Mouse (Mus musculus): Measurements from ENCODE around the gene Itgb5.
A peak's percentile ranks its signal among the peaks of the same experiment; 100 is the strongest.

The Itgb5 gene

DNA sequence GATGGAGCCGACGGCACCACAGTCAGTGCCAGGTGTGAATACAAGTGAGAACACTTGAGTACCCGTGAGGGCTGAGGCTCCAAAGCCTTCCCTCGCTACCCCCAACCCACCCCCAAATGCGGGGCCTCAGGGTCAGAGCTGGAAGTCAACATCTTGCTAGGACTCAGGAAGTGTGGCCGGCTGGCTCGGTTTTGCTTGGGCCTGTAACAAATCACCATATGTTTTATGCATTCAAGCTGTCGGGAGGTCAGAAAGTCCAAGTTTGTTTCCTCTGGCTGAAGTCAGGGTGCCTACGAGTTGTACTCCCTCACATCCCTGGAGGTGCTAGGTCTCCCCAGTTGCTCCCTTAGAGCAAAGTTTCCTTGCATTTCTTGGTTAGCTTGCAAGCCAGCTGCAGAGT is 110.2 kb downstream of the Itgb5 start:
- no peak for DNase-seq (ENCODE audit: low spot score)

DNA sequence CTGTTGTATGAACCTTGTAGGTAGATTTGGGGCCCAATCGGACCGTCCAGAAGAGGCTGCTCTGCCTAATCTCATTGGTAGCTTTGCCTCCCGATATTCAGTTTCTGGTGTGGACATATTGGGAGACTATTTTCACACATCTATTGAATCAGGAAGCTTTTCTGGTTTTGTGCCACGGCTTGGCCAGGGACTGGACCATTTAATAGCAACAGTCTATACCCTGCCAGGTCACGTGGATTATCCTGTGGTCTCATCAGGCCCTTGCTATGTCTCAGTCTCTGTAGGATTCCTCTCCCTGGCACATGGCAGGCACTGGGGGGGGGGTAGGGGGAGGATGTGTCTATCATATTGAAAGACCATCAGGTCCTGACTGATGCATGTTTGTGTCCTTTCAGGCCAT is 110.6 kb downstream of the Itgb5 start:
- no peak for DNase-seq (ENCODE audit: low spot score)

DNA sequence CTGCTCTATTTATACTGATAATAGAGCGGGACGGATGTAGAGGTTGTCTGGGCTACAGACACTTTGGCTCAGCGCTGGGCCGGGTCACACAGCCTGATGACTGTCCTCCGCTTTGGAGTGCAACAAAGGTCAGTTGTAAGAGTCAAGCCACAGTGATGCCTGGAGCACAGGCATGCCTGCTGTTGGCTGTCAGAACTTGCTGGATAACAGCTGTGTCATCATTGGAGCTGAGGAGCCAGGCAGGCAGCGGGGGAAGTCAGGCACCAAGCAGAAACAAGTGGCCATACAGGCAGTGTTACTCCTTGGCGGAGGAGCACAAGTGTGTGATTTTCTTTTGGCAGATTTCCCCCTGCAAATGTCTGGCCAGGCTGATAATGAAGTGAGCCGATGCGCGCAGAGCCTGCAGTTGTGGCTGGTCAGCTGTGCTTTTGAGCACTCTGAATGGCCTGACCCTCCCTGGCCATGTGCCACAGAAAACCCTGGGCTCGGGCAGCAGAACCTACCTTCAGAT is 111.9 kb downstream of the Itgb5 start:
- peak; percentile 47 for DNase-seq (ENCODE audit: low spot score)

DNA sequence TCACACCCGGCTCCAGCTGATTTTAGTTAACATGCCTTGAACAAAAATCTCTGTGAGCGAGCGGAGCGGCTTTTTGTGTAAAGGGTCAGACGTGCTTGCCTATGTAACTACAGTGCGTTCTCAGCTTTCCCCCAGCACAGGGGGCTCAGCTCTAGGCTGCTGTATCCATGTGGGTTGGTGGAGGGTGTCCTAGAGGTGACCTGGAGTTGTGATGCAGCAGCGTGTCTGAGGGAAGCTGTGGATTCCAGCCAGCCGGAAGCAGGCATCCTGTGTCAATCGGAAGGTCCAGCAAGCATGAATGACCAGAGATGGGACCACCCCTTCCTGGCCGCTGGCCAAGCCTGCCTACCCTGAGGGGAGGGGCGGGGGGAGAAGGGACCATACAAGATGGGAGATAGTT is 112.9 kb downstream of the Itgb5 start:
- peak; percentile 21 for DNase-seq (ENCODE audit: low spot score)

DNA sequence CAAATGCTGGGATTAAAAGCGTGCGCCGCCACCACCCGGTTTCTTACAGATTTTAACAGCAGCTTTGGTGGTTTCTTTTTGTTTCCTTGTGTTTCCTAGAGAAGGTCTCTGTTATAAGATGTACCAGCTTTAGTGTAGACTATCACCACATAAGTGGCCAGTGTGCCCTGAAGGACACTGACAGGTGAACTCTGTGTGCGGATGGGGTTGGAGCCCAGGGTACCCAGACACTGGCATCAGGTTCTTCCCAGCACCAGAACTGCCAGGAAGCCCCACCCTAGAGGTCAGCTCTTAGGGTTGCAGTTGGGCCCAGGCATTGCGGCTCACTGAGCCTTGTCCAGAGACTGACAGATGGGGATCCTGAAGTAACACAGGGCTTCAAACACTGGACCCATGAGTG is 113.9 kb downstream of the Itgb5 start:
- DNase-seq (ENCODE audit: low spot score): no peak

DNA sequence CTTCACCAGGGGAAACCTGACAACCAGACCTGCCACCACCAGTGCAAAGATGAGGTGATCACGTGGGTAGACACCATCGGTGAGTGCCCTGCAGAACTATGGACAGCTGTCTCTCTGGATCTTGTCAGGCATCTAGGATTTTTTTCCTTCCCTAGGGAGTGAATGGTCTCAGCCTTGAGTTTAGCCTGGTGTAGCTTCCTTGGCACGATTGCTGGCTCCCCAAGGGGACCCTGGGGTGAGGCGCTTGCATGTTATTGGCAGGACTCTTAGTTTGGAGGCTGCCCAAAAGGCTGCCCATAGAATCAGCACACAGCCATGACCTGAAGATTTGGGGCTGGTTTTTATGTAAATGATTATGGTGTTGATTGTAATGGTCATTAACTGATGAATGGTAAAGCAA is 114.7 kb downstream of the Itgb5 start:
- DNase-seq (ENCODE audit: low spot score): no peak

DNA sequence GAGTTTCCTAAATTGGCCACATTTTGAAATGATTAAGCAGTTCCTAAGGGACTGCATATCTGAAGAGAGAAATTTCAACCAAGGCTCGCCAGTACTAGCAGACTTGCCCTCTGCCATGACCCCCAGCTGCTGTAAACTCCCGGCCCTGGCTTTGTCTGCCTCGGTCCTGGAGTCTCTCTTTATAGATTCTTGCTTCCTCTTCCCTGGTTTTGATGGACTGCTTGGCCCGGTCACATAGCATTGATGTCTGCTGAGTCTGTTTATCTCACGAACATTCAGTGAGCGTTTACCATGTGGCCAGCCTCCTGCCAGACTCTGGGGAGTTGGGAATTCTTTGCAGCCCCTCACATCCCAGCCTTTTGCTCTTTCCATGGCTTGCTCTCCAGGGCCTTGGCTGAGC is 115.3 kb downstream of the Itgb5 start:
- DNase-seq (ENCODE audit: low spot score): no peak

DNA sequence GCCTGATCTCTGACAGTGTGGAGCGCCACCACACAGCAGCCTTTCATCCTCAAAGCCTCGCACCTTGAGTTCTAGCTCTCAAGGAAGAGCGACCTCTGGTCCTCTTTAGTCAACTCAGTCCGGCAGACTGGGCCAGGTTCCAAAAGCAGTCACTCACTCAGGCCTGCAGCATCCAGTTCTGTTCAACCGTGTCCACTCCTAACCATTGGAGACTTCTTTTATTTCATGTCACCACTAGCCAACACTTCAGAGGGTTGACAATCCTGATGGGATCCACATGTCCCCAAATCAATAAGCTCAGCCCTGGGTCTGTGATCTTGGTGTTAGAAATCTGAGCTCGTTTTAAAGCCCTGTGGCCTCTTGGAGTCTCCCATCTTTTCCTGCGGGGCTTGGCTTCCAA is 116.6 kb downstream of the Itgb5 start:
- no peak for DNase-seq (ENCODE audit: low spot score)

DNA sequence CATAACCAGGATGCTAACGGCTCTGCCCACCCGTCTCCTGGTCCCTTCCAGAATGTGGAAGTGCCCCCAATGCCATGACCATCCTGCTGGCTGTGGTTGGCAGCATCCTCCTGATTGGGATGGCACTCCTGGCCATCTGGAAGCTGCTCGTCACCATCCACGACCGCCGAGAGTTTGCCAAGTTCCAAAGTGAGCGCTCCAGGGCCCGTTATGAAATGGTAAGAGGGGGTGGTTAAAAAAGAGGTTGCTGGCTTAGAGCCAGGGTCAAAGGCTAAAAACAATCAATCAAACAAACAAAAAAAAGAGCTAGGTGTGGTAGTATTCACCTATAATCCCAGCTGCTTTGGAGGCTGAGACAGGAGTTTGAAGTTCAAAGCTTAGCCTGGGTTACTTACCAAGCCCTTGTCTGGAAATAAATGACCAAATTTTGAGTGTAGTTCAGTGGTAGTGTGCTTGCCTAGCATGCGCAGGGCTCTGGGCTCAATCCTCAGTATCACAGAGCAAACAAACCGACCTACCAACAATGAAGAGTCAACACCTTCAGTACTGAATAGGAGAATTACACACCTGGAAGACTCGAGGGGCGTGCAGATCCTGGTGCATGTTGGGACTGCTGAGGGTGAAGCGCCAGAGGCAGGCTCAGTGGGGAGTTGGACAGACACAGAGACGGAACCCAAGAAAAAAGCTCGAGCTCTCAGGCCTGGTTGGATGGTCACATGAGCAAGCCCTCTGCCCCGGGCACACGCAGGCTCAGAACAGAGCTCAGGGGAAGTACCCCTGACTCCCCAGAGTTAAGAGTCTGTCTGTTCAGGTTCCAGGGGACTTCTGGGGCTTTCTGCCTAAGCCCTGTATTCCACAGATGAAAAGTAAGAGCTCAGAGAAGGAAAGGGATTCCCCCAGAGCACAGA is 118.5 kb downstream of the Itgb5 start:
- no peak for DNase-seq (ENCODE audit: low spot score)

DNA sequence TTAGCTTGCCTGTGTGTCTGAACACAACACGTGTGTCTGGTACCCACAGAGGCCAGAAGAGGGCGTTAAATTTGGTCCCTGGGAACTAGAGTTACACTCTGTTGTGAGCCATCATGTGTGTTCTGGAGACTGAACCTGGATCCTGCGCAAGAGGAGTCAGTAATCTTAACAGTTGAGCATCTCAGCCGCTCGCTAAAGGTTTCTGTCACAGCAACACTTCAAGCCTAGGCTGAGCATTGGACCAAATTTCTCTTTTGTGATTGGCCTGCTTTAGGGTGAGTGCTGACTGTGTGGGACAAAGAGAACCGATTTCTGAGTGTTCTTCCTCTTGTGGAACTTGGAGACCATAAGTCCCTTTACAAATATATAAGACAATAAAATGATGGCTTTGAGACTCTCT is 120.9 kb downstream of the Itgb5 start:
- DNase-seq (ENCODE audit: low spot score): no peak

DNA sequence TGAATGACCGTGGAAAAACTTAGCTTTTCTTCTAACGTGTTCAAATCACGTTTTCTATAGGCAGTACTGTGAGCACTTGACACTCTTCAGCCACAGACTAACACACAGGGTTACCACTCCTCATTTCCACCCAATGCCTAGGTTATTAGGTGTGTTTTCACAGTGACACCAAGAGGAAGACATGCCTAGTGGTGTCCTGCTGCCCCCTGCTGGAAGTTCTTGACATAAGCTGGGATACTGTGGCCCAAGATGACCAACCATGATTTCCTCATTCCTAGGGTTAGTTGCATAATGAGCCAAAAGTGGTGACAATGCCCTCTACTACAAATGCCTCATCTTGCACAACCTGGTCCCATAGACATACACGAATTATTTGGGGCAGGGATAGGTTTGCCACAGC is 121.4 kb downstream of the Itgb5 start:
- DNase-seq (ENCODE audit: low spot score): peak; percentile 83

DNA sequence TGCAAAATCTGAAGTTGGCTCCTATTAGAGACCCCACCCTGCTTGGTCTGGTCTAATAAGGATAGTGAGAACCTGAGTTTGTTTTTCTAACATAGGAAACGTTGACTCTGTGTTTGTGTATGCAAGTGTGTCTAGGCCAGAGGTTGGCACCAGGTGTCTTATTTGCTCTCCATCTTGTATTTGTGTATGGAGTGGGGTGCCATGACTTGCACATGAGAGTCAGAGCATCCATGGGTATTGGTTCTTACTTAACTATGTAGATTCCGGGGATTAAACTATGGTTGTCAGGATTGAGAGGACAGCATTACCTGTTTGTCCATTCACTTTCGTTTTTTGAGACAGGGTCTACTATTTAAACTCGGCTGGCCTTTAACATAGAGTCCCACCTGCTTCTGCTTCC is 123.5 kb downstream of the Itgb5 start:
- no peak for DNase-seq (ENCODE audit: low spot score)

DNA sequence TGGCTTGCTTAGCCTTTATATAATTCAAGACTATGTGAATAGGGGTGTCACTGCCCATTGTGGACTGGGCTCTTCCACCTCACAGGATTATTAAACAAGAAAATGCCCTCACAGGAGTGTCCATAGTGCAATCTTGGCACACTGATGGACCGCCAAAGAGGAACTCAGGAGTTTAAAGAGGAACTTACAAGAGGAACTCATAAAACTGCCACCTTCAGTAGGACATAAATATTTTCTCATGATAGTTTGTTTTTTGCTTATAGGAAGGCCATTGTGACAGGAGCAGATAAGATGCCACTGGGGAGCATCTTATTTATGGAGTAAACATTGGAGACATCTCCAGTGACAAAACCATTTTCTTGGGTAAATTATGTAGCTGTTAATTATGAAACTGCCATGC is 125.3 kb downstream of the Itgb5 start:
- DNase-seq (ENCODE audit: low spot score): no peak

DNA sequence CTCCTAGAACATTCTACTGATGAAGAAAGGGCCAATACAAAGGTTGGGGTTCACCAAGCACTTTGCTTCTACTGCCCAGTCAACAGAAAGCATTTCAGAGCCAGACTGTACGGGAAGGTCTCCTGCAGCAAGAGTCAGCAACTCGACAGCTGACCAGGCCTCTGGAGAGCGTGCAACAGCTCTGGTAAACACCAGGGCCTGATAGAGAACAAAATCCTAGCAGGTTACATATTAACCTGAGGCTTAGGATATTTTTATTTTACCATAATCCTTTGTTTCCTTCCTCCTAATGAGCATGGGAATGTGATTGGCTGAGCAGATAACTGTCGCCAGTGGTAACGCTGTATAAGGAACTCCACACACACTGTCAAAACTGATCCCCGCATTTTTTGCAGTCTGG is 134.0 kb downstream of the Itgb5 start:
- no peak for DNase-seq (ENCODE audit: low spot score)

DNA sequence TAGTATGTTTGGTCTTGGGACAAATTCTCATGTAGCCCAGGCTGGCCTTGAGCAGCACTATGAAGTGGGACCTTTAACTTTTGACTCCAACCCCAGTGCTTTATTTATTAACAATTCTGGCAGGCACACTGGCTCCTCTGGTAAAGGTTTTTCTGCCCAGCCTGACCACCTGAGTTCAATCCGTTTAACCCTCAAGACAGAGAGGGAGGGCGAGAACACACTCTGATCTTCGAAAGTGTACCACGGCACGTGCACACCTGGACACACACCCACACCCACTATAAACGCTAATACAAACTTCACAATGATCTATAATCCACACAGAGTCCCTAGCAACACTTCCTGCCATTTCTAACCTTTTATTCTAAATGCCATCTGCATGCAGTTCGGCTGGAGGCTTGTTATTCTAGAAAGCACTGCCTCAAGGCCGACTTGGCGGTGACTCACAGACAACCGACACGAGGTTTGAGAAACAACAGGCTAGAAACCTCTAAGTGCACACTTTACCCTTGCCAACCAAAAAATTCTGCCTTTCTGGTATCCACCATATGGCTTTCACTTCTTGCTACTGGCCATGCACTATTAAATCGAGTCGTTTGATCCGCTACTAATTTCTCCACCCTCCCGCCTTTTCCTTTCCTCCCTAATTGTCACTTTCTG is 136.5 kb downstream of the Itgb5 start:
- DNase-seq (ENCODE audit: low spot score): no peak

DNA sequence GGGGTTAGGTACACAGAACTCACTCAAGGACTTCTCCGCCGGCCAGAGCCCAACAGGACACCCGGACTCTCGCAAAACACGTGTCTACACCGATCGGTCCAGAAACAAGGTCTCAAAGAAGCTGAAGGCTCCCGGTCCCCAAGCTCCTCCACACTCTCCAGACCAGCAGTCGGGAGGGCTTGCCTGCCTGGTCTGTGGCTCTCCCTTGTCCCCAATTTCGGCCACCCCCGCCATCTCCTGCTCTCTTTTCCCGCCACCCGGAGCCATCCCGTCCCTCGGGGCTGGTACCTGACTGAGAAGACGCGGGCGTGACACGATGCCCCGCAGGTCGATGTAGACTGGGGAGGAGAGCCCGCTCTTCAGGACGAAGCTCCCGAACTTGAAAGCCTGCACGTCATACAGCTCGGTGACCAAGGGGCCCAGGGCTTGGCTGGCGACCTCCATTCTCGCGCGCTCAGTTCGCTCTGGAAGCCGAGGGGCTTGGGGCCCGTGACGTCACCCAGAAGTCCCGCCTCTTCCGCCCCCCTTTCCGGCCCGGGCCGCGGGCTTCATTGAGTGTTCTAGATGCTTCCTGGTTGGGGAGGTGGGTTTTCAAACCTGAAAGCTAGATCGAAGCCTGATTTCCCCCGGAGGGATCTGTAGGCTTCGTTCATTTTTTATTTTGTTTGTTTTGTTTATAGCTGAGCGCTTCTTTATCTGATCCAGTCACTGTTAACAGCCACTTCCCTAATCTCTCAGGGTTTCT is 137.2 kb downstream of the Itgb5 start, which contains the start of gene Umps:
TSS of gene Umps (minus strand) at position 501 of the 745 bp plus-strand sequence.
- DNase-seq (ENCODE audit: low spot score): peak; percentile 81

DNA sequence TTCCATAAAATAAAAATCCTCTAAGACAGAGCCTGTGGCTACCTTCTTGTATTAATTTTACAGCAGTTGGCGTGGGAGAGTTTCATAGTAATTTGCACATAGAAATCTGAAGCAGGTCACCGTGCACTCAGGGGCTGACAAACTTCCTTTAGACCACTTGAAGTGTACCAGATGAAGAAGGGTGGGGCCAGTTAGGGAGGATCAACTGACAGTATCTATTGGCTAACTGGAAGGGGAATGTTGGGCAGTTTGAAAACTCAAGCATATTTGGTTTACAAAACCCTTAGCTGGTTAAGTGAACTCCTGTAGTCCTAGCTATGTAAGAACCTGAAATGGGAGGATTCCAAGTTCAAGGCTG is 137.8 kb downstream of the Itgb5 start:
- DNase-seq (ENCODE audit: low spot score): no peak

DNA sequence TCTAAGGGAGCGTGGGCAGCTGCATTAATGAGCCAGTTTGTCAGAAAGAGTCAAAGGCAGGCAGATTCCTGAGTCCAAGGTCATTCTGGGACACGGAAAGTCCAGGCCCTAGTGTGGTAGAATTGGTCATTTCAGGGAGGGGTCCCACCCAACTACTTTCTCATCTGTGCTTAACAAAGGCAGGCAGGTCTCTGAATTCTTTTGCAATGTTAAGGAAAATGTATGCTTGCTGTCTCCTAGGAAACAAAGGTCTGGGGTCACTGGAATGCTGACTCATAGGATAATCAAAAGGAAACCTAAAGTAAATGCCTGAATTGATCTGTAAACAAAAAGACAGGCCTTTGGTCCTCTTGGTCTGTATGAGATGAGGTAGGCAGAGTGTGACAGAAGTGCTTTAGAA is 150.4 kb downstream of the Itgb5 start:
- DNase-seq (ENCODE audit: low spot score): no peak

DNA sequence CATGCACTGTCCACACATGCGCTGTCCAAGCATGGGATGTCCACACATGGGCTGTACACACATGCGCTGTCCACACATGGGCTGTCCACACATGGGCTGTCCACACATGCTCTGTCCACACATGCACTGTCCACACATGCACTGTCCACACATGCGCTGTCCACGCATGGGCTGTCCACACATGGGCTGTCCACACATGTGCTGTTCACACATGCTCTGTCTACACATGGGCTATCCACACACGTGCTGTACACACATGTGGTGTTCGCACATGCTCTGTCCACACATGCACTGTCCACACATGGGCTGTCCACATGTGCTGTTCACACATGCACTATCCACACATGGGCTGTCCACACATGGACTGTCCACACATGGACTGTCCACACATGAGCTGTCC is 154.2 kb downstream of the Itgb5 start:
- no peak for DNase-seq (ENCODE audit: low spot score)

DNA sequence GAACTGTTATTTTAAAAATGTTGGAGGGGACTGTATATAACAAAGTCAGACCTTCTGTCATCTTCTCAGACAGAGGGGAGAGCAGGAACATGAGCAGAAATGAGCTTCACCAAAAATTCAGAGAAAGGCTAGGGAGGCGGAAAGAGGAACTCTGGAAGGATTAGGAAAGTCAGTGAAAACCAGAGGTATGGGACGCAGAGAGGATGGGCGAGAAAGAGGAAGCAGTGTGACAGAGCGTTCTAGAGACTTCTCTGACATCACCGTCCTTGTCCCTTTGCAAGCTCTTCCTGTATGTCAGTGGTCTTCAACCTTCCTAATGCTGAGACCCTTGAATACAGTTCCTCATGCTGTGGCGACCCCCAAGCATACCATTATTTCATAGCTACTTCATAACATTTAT is 155.9 kb downstream of the Itgb5 start:
- no peak for DNase-seq (ENCODE audit: low spot score)

DNA sequence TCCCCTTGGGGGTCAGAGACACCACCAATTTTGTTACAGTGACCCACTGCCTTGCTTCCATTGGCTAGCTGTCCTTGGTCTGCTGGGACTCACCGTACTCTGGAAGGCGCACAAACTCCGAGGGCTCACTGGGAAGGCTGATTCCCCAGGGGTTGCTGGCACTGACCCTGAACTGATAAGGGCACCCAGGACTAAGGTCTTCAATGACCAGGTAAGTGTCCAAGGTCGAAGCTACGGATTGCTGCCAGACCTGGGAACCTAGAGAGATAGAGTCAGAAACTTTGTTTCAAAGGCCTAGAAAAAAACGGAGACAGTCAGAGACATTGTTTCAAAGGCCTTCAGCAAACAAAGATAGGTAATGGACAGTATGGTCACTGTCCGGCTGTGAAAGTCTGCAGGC is 157.5 kb downstream of the Itgb5 start:
- no peak for DNase-seq (ENCODE audit: low spot score)

DNA sequence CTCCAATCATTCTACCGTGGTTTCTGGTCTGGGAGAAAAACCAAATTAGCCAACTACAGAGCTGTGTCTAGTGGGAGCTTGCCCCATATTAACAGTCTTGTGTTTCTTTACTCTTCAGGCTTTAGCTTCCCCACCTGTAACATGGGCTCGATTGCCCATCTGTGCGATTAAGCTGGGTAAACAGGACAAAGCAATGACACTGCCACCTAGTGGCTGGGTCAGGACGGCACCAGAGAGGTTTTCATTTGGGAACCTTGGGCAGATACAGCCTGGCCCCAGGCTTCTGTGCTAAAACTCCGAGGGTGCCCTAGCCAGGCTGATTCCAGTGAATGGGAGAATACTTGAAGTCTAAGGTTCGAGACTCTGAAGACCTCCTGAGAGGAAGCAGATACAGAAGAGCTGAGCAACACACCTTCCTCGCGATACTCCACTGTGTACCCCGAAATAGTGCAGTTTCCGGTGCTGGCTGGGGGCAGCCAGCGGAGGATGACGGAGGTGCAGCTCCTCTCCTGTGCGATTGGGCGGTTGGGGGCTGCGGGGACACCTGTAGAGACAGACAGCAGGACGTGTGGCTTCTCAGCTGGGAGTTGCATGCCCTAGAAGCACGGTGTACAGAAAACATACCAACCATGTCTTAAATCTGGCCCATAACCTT is 159.0 kb downstream of the Itgb5 start:
- peak; percentile 58 for DNase-seq (ENCODE audit: low spot score)
